Mouse (Mus musculus) limb, embryonic 14.5 days (tissue): ENCODE data around the gene Nfrkb. TPM values are rescaled to one million over a fixed set of nuclear protein-coding genes. Genes with fewer than 3 reads are reported as not detected.

ENCODE experiments used
- ATAC-seq: fragments of 200-750 bp; cut with Nextera tagmentation; 2 replicates; pipeline ENCODE4 v1.8.0; 2017; ENCODE audit warnings: low read depth, moderate number of reproducible peaks, moderate TSS enrichment; ENCODE audit not compliant: low FRiP score
- DNase-seq: peaks from one replicate; pipeline ENCODE4 v3.0.0-alpha.2; 2015; ENCODE audit warnings: low spot score
- H3K27ac ChIP-seq: fragments of 300-500 bp; sonication (generic); replicated peaks from 2 replicates; pipeline ENCODE4 v1.5.1; 2014; ENCODE audit warnings: low read depth, mild to moderate bottlenecking, low read length, moderate library complexity, mixed read lengths
- H3K27me3 ChIP-seq: fragments of 300-500 bp; sonication (generic); 2 replicates; pipeline ENCODE4 v1.6.1; 2014; ENCODE audit warnings: low read length, mixed read lengths; ENCODE audit not compliant: control insufficient read depth, insufficient read depth
- H3K36me3 ChIP-seq: fragments of 300-500 bp; sonication (generic); 2 replicates; pipeline ENCODE4 v1.6.1; 2014; ENCODE audit warnings: mild to moderate bottlenecking, low read length, moderate library complexity, mixed read lengths; ENCODE audit not compliant: control insufficient read depth, insufficient read depth
- H3K4me1 ChIP-seq: fragments of 300-500 bp; sonication (generic); 2 replicates; pipeline ENCODE4 v1.6.1; 2014; ENCODE audit warnings: antibody characterized with exemption, low read length, mixed read lengths; ENCODE audit not compliant: control insufficient read depth, insufficient read depth
- H3K4me2 ChIP-seq: fragments of 300-500 bp; sonication (generic); replicated peaks from 2 replicates; pipeline ENCODE4 v1.6.1; 2014; ENCODE audit warnings: low read depth, mild to moderate bottlenecking, low read length, moderate library complexity; ENCODE audit not compliant: severe bottlenecking
- H3K4me3 ChIP-seq: fragments of 300-500 bp; sonication (generic); replicated peaks from 2 replicates; pipeline ENCODE4 v1.5.1; 2014; ENCODE audit warnings: low read length
- H3K9ac ChIP-seq: fragments of 300-500 bp; sonication (generic); 2 replicates; pipeline ENCODE4 v1.6.1; 2014; ENCODE audit warnings: mild to moderate bottlenecking, low read depth, low read length, moderate library complexity; ENCODE audit not compliant: severe bottlenecking
- H3K9me3 ChIP-seq: fragments of 300-500 bp; sonication (generic); 2 replicates; pipeline ENCODE4 v1.6.1; 2016; ENCODE audit warnings: low read length; ENCODE audit not compliant: control insufficient read depth
- POLR2A ChIP-seq: fragments of 200-500 bp; IDR thresholded peaks from 2 replicates; pipeline ENCODE4 v1.8.0; 2012; ENCODE audit warnings: inconsistent platforms, mild to moderate bottlenecking, moderate library complexity, borderline replicate concordance; ENCODE audit not compliant: insufficient read depth, insufficient read length; ENCODE audit errors: extremely low read depth
- WGBS: fragments of 180-500 bp; shearing (Covaris S2); extraction: QIAGEN DNeasy Blood & Tissue Kit; methylation state at CpG from one replicate; pipeline ENCODE4 v1.1.7; 2014; 5-methylcytosine and 5-hydroxymethylcytosine counted together
- polyA plus RNA-seq, 2 experiments: library from polyadenylated mRNA; depleted of rRNA in 1 of 2; stranded (reverse) in 1 of 2; unstranded in 1 of 2; fragments of >200 nt; fragmentation: Nextera tagmentation in 1 of 2; extraction: Ambion mirVana in 1 of 2; gene quantifications; 2 replicates each; pipeline versions ENCODE4 v1.2.1 to v1.2.3; 2012 to 2014

Gene Nfrkb
- polyA plus RNA-seq, 2 experiments = 23.4 to 31.6 TPM

DNA sequence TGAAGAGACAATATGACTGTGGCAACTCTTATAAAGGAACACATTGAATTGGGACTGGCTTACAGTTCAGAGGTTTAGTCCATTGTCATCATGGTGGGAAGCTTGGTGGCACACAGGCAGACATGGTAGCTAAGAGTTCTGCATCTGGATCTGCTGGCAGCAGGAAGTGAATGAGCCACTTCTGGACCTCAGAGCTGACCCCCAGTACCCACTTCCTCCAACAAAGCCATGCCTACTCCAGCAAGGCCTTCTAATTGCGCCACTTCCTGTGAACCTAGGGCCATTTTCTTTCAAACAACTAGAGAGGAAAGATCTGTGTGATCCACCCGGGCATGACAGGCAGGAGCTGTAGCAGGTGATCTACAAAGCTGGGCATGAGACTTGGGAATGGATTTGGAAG is 33.3 kb upstream of the Nfrkb start:
- 89% methylated on average over 2 of the region's 2 CpGs for WGBS
- Histone ChIP-seq H3K9me3 (no peaks in the 10 kb centered on the region), H3K36me3 (peaks cover 29% of the 10 kb centered on the region), H3K4me2 (no peak overlapping the region), H3K27me3 (no peaks in the 10 kb centered on the region), H3K4me3 (no peak overlapping the region), H3K9ac (no peak overlapping the region), H3K4me1 (no peaks in the 10 kb centered on the region), H3K27ac (no peak overlapping the region)
- ATAC-seq (no peak), DNase-seq (no peak)
- no peak for TF ChIP-seq POLR2A

DNA sequence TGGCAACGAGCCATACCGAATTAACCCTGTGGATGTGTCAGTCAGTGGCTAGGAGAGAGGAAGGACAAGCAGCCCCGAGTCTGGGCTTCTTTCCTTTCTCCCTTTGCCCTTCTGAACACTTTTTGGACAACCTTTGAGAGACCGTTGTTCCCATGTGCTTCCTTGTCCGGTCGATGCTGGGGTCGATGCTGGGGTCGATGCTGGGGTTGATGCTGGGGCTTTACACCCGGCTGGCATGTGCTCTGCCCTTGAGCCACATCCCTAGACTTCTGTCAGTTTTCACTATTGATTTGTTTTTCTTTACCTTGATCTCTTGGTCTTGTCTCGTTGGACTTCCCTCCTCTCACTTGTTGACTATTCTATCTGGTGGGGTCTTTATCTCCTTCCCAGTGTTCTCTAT is 32.5 kb upstream of the Nfrkb start:
- Histone ChIP-seq H3K9ac (no peak overlapping the region), H3K27me3 (no peaks in the 10 kb centered on the region), H3K4me3 (no peak overlapping the region), H3K9me3 (no peaks in the 10 kb centered on the region), H3K36me3 (peaks cover 35% of the 10 kb centered on the region), H3K27ac (no peak overlapping the region), H3K4me2 (no peak overlapping the region), H3K4me1 (no peaks in the 10 kb centered on the region)
- no peak for DNase-seq
- no peak for ATAC-seq
- 89% methylated on average over 10 of the region's 10 CpGs for WGBS
- no peak for TF ChIP-seq POLR2A

DNA sequence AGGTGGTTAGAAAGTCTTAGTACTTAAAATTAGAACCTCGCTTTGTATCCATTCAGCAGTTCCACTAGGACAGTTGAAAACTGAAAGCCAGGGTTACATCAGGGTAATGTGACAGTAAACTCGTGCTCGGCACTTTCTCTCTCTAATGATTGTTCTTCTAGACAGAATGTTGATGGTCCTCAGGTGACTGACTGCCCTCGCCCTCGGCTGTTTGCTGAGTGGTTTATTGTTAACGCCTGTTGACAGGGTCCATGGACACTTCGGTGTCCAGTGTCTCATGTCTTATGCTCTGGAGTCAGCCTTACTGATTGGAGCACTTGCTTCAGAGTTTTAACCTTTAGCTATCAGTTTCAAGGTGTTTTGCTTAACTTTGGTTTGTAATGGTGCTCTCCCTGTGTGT is 31.9 kb upstream of the Nfrkb start:
- ATAC-seq (no peak), DNase-seq (no peak)
- Histone ChIP-seq H3K27me3 (no peaks in the 10 kb centered on the region), H3K27ac (no peak overlapping the region), H3K4me3 (no peak overlapping the region), H3K36me3 (peaks cover 40% of the 10 kb centered on the region), H3K4me1 (no peaks in the 10 kb centered on the region), H3K4me2 (no peak overlapping the region), H3K9me3 (no peaks in the 10 kb centered on the region), H3K9ac (no peak overlapping the region)
- 80% methylated on average over 7 of the region's 7 CpGs for WGBS
- no peak for TF ChIP-seq POLR2A

DNA sequence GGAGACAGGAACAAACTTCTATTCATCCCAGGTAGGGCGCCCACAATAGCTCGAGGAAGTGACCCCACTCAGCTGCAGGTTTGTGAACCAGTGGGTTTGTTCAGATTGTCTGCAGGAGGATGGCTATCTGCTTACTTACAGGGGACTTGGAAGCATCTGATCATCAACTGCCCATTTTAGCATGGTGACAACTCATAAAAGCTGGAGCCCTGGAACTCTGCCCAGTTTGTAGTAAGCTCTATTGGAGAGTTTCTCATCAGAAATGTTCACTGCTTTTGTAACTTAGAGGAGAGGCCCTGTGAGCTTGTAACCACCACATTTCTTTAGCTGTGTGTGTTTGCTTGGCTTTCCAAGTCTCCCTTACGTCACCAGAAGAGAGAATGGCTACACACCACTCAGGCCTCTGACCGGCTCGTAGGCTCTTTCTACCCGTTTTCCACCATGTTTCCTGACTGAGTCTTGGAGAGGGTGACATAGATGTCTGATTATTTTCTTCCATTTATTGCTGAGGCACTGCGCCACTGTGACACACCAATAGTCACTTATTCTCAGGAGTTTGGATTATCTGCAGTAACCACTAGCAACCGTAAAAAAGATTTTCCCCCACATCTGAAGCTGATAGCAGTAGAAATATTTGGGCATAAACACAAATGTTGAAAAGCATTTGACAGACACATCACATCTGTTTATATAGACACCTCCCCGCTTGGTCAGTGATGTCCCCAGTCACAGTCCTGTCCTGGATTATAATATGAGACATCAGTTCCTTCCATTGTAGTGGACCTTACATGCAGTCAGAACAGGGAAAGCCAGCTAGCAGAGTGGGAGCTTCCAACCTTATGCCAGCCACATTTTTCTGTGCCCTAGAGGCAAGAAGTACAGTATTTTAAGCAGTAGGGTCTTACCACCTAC is 22.0 kb upstream of the Nfrkb start:
- no peak overlapping the region for H3K27ac ChIP-seq
- no peaks in the 10 kb centered on the region for H3K9me3 ChIP-seq
- 90% methylated on average over 9 of the region's 9 CpGs for WGBS
- H3K9ac ChIP-seq = no peak overlapping the region
- H3K27me3 ChIP-seq = no peaks in the 10 kb centered on the region
- DNase-seq = no peak
- peaks cover 25% of the 10 kb centered on the region for H3K36me3 ChIP-seq
- no peak for ATAC-seq
- no peak overlapping the region for H3K4me3 ChIP-seq
- no peak for TF ChIP-seq POLR2A
- H3K4me1 ChIP-seq = no peaks in the 10 kb centered on the region
- no peak overlapping the region for H3K4me2 ChIP-seq

DNA sequence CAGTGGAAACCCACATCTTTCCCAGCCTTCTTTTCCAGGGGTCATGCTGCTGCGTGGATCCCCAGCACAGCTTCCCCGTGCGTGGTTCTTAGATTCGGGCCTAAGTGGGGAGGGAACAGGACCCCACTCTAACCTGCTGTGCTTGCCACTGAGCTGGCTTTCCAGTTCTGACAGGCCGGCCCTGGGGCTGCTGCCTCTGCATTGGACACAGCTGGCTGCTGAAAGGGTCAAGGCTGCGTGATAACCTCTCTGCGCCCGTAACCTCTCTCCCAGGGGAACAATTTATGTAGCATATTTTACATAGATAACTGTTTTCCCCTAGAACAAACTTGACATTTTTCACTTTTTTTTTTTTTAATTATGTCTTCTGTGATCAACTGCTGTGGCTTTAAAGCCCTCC is 20.9 kb upstream of the Nfrkb start:
- H3K36me3 ChIP-seq = peaks cover 18% of the 10 kb centered on the region
- TF ChIP-seq POLR2A = no peak
- H3K4me3 ChIP-seq = no peak overlapping the region
- WGBS = 81% methylated on average over 8 of the region's 8 CpGs
- H3K4me1 ChIP-seq = no peaks in the 10 kb centered on the region
- H3K27me3 ChIP-seq = no peaks in the 10 kb centered on the region
- H3K27ac ChIP-seq = no peak overlapping the region
- DNase-seq (no peak), ATAC-seq (no peak)
- H3K4me2 ChIP-seq = no peak overlapping the region
- H3K9me3 ChIP-seq = no peaks in the 10 kb centered on the region
- H3K9ac ChIP-seq = no peak overlapping the region
